Mouse (Mus musculus): ENCODE data around the gene Abhd5.

Gene Abhd5

DNA sequence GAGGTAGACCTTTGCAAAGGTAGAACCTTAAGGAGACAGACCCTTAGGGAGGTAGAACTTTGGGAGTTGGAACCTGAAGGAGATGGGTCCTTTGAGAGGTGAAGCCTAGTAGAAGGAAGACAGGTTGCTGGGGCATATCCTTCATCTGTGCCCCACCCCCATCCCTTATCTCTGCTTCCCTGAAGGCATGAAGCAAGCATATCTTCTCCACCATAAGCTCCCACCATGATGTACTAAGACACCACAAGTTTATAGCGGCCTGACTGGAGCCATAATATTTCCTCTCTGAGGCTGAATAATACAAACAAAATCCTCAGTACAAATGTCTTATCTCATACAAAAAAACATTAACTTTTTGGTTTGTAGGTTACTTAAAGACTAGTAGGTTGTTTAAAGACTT lies 3.5 kb upstream of the Abhd5 start:
- no peak for DNase-seq (ENCODE audit: low spot score in 2 of 2)

DNA sequence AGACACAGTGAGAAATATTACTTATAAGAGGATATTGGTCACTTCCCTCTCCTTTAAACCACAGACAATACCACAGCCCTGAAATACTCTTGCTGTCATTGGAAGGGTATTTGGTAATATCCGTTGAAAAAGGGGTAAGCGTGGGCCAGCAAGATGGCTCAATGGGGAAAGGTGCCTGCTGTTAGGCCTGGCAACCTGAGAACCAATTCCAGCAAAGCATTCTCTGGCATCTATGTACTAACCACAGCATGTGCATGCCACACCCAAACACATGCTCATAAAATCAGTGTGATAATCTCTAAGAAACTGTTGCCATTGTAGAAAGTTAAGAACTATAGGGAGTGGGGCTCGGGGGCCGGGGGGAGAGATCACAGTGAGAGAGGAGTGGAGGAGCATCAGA lies 2.1 kb upstream of the Abhd5 start:
- DNase-seq (ENCODE audit: low spot score in 2 of 2), result no peak

DNA sequence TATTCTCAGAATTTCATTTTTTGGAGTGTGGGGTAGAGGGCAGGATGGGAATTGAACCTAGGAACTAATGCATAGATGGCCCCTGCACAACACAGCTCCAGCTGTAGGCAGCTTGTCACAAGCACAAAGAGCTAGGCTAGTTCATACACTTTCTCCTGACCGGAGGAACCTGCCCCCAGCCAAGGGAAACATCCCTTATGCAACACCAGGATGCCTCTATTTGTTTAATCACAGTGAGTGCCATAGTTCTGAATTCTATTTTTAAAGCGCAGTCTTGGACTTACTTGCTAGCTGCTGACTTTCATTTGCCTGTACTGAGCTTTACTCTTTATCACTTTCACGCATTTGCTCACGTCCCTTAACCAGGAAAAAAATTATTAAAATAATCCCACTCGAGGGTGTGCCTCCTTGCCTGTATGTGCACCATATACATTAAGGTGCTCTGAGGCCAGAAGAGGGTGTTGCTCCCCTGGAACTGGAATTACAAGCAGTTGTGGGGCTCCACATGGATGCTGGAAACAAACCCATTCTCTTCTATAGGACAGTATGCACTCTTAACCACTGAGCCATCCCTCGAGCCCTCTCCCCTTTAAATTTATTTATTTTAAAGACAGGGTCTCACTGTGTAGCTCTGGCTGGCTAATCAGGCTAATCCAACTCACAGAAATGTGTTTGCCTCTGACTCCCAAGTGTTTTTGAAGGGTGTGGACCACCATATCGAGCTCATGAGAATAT lies 845 bp upstream of the Abhd5 start:
- DNase-seq (ENCODE audit: low spot score in 2 of 2), result no peak

DNA sequence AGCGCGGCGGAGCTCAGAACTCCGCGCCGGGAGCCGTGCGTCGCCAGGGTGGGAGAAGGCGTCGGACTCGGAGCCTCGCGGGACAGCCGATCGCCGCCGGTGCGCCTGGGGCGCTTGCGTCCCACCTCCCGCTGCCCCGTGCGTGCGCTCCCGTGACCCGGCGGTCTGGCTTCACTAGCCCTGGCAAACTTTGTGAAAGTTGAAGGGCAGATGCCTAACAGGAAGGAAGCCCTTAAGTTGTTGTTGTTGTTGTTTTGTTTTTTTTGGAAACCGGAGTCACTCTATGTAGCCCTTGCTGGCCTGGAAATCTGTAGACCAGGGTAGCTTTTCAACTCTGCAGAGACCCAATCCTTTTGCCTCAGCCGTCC lies 601 bp downstream of the Abhd5 start:
- DNase-seq (ENCODE audit: low spot score in 2 of 2), result no peak

DNA sequence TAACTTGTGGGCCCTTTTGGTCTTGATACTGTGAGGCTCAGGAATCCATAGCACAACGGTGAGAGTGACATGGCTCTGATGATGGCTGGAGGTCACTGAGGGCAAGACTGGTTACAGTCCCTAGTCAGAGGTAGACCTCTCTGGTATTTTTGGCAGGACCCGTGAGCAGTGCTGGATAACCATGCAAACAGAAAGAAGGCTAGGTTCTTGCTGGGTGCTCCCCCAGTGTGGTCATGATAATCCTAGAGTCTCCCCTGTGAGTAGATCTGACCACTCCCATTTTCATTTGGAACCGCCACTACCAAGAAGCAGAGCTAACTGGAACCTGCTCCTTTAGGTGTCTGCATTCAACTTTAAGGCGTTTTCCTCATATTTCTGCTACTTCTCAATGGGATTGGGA lies 1.5 kb downstream of the Abhd5 start:
- DNase-seq (ENCODE audit: low spot score in 2 of 2), result no peak

DNA sequence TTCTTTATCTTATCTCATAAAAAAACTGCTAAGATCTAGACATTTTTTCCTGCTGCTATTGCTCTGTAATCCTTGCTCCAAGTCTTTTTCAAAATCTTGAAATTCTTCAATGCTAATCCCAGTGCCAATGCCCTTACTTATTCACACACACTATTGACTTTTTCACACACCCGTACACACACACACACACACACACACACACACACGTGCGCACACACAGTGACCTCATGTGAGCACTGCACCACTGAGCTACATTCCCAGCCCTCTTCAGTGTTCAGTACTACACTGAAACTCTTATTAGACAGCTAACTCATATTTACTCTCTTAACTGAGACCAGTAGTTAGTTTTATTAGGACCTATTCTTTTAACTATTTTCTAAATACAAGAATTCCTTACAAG lies 2.8 kb downstream of the Abhd5 start:
- DNase-seq (ENCODE audit: low spot score in 2 of 2), result no peak

DNA sequence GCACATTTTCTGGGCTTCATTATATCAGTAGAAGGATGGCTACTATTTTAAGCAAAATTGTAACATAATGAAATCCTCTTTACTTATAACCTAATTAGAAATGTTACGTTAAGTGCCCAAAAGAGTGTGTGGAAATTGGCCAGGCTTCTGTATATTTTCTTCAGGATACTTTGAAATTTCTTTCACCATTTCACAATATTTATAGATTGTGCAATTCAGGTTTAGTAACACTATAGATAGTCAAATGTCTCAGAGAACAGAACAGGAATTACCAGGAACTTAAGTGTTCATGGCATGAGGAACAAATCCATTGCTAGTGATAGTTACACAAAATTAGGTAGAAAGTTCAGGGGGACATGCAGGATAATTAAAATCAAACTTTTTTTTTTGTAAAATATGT lies 5.7 kb downstream of the Abhd5 start:
- DNase-seq (ENCODE audit: low spot score in 2 of 2), result no peak

DNA sequence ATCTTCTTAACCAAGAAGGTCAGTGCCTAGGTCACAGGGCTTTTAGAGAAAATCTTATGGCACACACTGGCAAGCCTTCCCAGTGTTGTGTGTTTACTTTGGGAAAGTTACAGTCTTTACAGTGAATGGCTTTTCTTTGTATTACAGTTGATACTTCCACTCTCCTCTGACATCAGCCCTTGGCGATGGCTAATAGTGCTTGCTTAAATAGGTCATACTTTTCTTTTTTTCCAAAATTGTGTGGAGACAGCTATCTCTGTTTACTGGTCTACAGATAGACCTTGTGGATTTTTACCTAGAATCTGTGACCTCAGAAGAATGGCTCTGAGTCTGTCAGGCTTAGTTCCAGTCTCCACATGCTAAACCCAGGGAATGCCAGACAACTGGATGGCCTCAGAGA lies 6.2 kb downstream of the Abhd5 start:
- DNase-seq (ENCODE audit: low spot score in 2 of 2), result no peak

DNA sequence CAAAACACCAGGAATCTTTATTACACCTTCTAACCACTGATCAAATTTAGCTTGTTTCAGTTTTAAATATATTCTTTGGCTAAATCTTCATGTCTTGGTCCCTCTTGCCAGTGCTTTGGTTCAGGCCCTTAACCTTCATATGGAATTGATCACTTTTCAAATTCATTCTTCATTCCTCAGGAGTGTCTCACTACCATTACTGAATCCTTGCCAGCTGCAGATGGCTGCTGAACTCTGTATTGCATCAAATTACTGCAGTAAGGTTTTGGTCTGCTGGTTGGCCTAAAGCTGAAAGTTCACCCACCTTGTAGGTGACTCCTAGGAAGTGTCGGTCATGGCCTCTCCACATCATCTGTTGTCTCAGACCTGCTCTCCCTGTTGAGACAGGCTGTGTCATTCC lies 12.8 kb downstream of the Abhd5 start:
- DNase-seq (ENCODE audit: low spot score in 2 of 2), result no peak

DNA sequence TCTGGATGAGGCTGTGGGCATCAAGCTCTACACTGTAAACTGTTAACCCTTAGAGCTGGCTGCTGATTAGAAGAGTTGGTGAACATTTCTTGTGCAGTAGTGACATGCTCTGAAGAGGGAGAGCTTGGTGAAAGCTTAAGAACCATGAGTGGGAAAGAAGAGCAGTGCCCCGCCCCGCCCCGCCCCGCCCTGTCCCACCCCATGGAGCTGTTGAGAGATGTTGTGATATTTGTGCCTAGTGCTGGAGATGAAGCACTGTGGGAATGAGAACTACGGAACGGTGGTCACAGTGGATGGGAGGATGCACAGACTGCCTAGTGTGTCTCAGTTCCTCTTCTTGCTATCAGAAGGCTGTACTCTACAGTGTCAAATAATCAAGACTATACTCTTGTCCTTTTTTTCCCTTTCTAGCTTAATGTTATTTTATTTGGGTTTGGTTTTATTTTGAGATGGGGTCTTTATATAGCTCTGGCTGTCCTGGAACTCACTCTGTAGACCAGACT lies 18.9 kb downstream of the Abhd5 start:
- no peak for DNase-seq (ENCODE audit: low spot score in 2 of 2)

DNA sequence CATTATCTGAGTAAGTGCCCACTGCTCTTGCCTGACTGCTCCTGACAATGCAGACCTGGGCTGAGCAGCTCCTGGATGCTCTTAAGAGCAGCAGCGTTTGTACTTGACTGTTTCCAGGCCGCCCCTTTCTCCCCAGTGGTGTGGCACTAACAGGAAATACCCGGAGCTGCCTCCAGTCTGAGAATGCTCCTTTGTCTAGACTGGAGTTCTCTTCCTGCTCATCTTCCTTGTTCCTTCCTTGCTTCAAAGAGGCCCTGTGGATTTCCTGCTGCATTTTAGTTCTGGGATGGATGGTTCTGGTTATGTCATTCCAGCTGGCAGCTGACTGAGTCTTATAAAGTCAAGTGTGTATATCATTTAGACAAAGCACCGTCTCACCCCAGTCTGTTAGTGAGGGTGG lies 21.1 kb downstream of the Abhd5 start:
- no peak for DNase-seq (ENCODE audit: low spot score in 2 of 2)

DNA sequence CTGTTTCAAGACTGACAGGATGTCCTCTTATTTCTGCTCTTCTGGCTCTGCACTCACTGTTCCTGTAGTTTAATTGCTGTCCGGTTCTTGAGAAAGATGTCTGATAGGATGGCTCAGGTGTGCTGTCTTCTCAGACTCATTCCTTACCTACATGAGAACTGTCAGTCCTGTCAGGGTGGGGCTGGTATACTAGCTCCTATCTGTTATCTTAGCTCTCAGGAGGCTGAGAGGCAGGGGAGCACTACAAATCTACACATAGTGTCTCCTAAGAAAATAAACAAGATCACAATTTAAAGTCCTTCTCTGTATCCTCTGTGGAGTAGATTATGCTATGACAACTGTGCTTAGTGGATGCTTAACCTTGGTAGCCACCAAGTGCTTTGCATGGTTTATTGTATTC lies 21.6 kb downstream of the Abhd5 start:
- no peak for DNase-seq (ENCODE audit: low spot score in 2 of 2)

DNA sequence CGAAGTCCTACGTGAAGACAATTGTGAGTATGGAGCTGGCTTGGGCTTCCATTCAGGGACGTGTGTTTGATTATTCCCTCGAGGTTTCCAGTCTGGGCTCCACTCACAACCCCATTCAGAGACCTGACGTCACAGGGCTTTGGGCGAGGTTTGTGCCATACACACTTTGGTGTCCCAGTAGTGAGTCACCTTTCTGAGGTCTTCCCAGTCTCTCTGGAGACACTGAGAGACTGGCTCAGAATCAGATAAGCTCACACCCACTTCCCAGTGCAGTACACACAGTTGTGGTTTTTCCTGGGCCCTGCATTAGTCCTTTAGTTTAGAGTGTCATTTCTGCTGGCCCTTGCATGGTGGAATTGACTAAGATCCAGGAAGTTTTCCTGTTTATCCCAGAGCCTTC lies 27.6 kb downstream of the Abhd5 start:
- DNase-seq (ENCODE audit: low spot score in 2 of 2), result no peak

DNA sequence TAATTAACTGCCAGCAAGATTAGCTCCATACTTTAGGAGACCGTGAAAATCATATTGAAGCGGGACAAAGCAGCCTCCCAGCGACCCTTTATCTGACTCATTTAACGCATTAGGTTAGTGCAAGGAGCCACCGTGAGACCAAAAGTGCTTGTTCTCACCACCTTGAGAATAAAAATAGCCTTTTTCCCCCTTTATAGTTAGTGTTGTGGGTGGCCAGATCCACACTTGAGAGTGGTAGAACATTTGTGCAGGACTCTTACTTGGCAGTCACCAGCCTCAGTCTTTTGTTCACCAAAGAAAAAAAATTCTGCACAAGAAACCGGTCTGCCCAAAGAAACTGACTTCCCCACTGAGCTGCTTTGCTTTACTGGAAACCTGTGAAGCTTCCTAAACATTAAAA lies 29.6 kb downstream of the Abhd5 start:
- DNase-seq (ENCODE audit: low spot score in 2 of 2), result no peak

DNA sequence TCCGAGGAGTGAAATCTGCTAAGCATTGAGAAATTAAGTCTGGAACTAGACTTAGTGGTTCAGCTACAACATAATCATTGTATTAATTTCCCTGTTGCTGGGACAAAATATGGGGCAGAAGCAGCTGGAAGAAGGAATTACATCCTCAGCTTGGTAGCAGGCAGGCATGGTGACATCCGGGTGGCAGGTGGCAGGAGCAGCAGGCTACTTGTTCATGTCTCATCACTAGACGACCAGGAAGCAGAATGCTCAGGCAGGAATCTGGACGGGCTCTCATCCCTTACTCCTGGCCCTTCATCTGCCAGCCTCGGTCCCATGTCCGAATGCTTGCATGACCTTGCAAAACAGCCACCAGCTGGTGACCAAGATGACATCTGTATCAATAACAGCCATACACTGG lies 30.6 kb downstream of the Abhd5 start:
- DNase-seq (ENCODE audit: low spot score in 2 of 2), result no peak

DNA sequence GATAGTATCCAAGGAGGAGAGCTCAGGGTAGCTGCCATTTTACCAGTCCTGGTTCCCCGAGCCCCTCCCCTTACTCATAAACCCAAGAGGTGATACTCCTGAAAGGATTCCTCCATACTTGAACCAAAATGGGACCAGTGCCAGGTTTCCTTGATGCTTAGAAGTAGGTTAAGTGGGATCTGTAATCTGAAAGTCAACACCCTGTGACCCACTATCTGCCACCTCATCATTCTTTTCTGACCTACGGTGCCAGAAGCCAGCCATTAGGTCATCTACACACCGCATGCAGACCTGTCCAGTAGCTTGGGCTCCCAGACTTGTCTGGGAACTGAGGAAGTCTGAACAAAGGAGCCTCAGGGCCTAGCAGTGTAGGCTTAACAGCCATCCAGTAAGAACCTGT lies 34.6 kb downstream of the Abhd5 start:
- DNase-seq (ENCODE audit: low spot score in 2 of 2), result no peak

DNA sequence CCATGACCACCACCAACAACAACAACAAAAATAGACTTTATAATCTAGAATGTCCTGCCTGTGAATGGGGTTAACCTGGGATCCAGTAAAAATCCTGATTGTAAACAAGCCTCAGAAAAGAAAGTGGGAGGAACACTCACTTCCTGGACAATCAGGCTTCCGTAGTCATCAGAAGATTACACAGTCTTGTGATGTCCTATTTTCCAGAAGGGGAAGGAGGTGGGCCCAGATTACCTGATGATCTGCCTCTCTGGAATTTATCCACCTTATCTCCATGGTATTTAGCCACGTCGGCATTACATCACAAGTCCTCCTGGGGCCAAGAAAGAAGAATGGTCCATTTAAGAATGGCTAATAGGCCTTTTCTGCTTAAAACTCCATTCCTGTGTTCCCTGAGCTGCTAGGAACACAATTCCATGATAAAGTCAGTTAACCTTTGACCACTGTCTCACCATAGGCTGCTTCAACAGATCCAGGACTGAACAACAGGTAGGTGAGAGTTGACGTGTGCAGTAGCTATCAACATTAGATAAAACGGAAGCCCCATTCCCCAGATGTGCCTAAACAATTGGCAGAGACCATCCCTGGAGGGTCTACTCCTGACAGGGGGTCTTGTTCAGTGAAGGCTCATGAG lies 38.0 kb downstream of the Abhd5 start:
- no peak for DNase-seq (ENCODE audit: low spot score in 2 of 2)

DNA sequence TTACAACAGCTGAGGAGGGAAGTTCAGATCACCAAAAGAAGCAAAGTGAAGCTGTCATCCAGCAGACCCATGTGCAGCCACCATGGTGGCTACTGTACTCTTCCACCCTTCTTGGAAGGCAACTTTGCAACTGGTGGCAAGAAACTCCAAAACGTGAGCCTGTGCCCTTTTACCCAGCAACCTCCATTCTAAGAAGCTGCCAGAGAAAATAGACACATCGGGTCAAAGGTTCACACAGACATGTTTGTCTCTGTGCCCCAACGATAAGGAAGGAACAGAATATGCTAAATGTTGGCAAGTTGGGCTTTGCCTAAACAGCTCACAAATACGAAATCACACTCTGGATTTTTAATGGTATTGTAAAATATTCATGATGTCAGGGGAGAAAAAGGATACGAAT lies 44.4 kb downstream of the Abhd5 start:
- no peak for DNase-seq (ENCODE audit: low spot score in 2 of 2)

DNA sequence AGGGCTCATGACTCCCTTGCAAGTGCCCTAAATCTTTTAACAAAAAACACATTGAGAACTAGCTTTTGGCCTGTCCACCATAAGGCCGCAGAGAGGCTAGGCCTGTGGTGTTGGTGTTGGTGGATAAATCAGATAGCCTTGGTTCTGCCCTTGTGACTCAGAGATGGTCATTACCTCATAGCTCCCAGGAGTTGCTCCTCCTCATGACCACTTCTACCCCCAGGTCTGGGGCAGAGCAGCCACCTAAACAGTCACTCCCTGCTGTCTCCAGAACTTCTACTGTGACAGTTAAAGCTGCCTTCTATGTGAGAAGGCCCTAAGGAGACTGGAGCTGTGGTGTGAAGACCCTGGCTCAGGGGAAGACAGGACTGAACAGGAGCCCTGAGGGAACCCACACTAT lies 45.7 kb downstream of the Abhd5 start:
- no peak for DNase-seq (ENCODE audit: low spot score in 2 of 2)

DNA sequence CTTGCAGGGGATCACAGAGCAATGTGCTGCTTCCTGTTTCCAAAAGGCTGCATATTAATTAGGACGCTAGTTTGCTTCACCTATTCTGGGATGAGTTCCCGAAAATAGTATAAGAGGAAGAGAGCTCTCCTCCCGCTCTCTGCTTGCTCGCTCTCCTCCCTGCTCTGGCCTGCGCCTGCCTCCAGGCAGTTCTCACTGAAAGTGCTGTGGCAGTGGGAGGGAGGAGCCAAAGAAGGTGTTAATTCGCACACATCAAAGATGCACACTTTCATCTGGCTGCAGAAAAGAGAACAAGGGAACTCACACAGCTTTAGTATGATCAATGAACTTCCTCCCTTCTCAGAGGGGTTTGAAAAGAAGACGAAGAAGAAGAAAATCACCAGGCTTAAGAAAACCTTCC lies 47.3 kb downstream of the Abhd5 start:
- no peak for DNase-seq (ENCODE audit: low spot score in 2 of 2)

DNA sequence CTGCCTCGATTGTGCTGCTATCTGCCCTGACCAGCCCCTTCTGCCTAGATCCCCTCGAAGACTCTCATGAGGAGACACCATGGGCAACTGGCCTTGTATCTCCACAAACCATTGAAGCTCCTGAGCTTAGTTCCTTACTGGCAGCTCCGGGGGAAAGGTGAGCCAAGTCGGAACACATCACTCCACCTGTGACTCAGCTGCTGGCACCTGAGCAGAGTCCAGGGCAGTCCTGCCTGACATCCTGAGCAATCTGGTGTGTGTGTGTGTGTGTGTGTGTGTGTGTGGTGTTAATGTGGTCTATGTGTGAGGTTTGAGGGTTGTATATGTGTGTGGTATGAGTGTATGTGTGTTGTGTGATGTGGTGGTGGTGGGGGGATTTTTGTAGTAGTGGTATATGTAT lies 49.8 kb downstream of the Abhd5 start:
- DNase-seq (ENCODE audit: low spot score in 2 of 2), result no peak

DNA sequence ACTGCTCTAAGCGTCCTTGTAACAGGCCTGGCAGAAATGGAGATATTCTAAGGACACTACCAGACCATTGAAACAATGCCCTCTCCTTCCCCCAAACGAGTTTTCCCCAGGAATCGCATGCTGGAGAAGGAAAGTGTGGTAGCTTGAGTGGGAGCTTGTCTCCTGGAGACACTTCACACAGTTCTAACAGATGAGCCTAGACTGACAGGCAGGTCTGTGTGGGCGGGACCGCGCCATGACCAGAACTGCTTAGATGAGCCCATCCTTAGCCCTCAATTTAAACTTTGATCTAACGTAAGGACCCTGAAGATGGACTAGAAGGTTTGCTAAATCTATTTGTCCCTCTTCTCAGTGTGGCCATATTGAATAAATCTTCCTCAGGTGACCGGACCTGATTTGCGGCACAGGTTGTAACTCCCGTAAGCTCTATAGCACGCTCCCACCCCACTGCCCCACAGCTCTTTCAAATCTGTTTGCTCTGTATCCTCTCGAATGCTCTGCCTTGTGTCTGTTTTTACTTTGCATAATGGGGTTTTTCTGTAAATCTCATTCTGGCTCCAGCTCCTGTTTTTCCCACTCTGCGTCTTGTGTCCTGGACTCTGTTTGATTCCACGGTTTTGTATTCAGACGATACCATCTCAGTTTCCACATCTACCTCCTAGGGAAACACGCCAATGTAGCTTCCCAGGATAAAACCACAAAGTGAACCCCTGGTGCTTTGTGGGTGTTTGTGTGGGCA lies 59.2 kb downstream of the Abhd5 start:
- DNase-seq (ENCODE audit: low spot score in 2 of 2), result no peak

DNA sequence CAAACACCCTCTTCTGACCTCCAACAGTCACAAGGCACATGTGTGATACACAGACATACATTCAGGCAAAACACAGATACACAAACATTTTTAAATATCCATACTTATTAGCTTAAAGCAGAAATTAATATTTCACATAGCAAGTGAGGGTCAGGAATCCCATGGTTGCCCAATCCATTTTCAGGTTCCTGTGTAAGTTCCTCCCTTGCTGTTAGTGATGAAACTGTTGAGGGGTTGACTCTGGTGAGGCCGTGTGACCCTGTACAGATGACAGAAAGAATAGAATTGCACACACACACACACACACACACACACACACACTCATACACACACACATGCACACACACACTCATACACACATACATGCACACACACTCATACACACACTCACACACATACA lies 63.2 kb downstream of the Abhd5 start:
- DNase-seq (ENCODE audit: low spot score in 2 of 2), result no peak

All from urinary bladder, postnatal 4 days (tissue).